Mouse (Mus musculus) megakaryocyte, embryonic 14.5 days (primary cell): Measurements from ENCODE around the gene Nomo1.

Experiments used
- FLI1 ChIP-seq: IDR thresholded peaks from 2 replicates; pipeline ENCODE4 v1.6.1; 2012; ENCODE audit warnings: low read length, inconsistent platforms, mixed read lengths
- GATA1 ChIP-seq: IDR thresholded peaks from 3 replicates; pipeline ENCODE4 v1.6.1; 2012; ENCODE audit warnings: mixed read lengths, low read length, inconsistent platforms, borderline replicate concordance

DNA sequence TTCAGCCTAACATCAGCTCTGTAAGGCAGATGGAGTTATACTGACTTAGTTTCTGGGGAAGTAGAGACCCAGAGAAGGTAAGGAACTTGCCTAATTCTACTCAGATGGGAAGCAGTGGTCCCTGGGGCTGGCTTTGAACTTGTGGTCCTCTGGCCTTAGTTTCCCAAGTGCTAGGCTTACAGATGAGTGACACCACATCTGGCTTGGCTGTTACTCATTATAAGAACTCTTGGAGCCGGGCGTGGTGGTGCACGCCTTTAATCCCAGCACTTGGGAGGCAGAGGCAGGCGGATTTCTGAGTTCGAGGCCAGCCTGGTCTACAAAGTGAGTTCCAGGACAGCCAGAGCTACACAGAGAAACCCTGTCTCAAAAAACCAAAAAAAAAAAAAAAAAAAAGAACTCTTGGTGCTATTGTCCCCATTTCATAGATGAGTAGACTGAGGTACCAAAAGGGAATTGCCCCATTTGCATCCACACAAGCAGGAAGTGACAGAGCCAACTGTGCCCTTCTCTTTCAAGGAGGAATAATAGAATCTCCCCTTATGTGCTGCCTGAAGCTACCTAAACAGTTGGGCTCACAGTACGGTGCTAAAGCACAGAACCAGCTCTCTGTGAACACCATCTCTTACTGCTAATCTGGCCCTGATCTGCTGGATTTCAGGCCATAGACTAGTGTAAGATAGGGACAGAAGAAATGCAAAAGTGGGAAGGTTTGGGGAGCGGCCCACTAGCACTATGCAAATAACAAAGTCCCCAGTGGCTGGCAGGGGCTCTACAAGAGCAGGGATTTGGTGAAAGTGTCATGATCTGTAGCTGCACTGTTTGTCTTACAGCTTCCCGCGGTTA lies 4.0 kb upstream of the Nomo1 start:
- no peak for TF ChIP-seq GATA1
- no peak for TF ChIP-seq FLI1
